Mouse (Mus musculus): ENCODE measurements around the gene Svs6. TPM values are rescaled to one million over a fixed set of nuclear protein-coding genes. Genes with fewer than 3 reads are reported as not detected.

Svs6 gene
- total and polyA plus RNA-seq, 2 experiments from 2014 or later: not detected

DNA sequence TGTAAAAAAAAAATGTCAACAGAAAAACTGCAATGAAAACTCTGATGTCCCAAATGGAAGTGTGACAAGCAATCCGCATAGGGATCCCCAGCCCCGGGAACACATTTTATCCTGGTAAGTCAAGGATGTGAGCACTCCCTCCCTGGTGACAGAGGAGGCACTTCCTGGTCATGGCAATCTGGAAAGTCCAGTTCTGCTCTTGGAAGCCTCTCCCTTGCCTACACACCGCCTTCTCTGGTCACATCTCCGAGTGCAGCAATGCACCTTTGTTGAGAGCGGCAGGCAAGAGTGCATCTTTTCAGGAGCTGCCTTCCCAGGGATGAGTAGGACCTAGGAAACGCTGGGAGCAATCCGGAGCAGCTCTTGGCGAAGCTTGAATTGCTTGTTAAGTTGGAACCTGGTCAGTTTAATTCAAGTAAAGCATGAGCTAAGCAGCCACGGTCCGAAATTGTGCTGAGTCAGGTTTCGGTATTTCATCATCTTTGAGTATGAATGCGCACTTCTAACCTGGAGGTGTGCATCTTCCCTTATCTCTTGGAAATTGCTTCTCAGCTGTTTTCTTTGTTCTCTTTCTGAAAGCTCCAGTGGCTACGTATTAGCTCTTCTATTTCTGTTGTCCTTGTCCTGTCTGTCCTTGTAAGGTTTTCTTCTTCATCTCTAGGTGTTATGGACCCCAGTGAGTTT is 44.6 kb downstream of the Svs6 start:
- DNase-seq (ENCODE audit: low spot score) (no peak), ATAC-seq (no peak)
- no peak for TF ChIP-seq CTCF (IDR thresholded peaks at IDR 0.05; ENCODE audit: low read depth)
- Histone ChIP-seq H3K36me3 (ENCODE audit: insufficient read depth, low read length) (no peaks in the 10 kb centered on the region), H3K4me3 (ENCODE audit: low read length) (no peak overlapping the region), H3K4me2 (ENCODE audit: low read depth, low read length) (no peak overlapping the region), H3K27me3 (ENCODE audit: insufficient read depth, low read length) (no peaks in the 10 kb centered on the region), H3K27ac (no peak overlapping the region), H3K9me3 (ENCODE audit: low read length) (no peaks in the 10 kb centered on the region), H3K4me1 (ENCODE audit: insufficient read depth, low read length) (no peaks in the 10 kb centered on the region), H3K9ac (replicated peaks; ENCODE audit: low read length) (no peak overlapping the region)
- WGBS: 29% methylated on average over 13 of the region's 13 CpGs

DNA sequence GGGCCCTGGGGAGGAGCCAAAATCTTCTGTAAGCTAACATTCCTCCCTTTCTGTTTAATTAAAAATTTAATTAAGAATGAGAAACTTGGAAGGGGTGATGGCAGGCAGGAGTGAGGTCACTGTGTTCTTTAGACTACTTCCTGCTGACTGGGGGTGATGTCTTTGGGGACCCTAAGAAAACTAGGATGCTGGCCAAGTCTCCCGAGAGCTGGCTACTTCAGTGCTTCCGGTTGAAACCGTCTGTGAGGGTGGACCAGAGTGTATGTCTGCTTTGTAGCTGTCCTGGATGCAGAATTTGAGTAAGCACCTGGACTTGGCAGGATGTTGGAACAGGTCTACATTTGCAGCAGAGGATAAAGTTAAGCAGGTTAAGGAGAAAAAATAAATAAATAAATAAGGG is 50.4 kb downstream of the Svs6 start:
- DNase-seq (ENCODE audit: low spot score): no peak

More for the DNA sequence above, 50.4 kb downstream of the Svs6 start:
- 38% methylated on average over 3 of the region's 3 CpGs for WGBS
- no peaks in the 10 kb centered on the region for H3K4me1 ChIP-seq (ENCODE audit: insufficient read depth, low read length)
- no peaks in the 10 kb centered on the region for H3K9me3 ChIP-seq (ENCODE audit: low read length)
- H3K4me3 ChIP-seq (ENCODE audit: low read length): no peak overlapping the region
- no peak for ATAC-seq
- TF ChIP-seq CTCF (IDR thresholded peaks at IDR 0.05; ENCODE audit: low read depth): no peak
- H3K36me3 ChIP-seq (ENCODE audit: insufficient read depth, low read length): no peaks in the 10 kb centered on the region
- H3K27ac ChIP-seq: no peak overlapping the region
- no peaks in the 10 kb centered on the region for H3K27me3 ChIP-seq (ENCODE audit: insufficient read depth, low read length)
- H3K9ac ChIP-seq (replicated peaks; ENCODE audit: low read length): no peak overlapping the region
- H3K4me2 ChIP-seq (ENCODE audit: low read depth, low read length): no peak overlapping the region

Small RNA genes within 50 kb of the gene (microRNA-seq; reads per million reads assigned to microRNA genes)
- 0 reads per million in 2 experiments for gene Mir7678

Other genes with a start within 250 kb of the Svs6 start
- gene Stk4, start 246.4 kb upstream of the Svs6 start, total RNA-seq (2014; rRNA removed): 19.7 and 23.9 TPM in 2 replicates
- gene Stk4, start 246.4 kb upstream of the Svs6 start, polyA plus RNA-seq (2015; fragmentation: Nextera tagmentation; extraction: Ambion mirVana): 13.1 and 13.2 TPM in 2 replicates
- gene Tomm34, start 245.6 kb upstream of the Svs6 start, total RNA-seq (2014; rRNA removed): 38.9 and 45.8 TPM in 2 replicates
- gene Tomm34, start 245.6 kb upstream of the Svs6 start, polyA plus RNA-seq (2015; fragmentation: Nextera tagmentation; extraction: Ambion mirVana): 45.8 and 46.5 TPM in 2 replicates
- 12.7 and 15.8 TPM in 2 replicates for gene Kcns1, start 145.6 kb upstream of the Svs6 start, total RNA-seq (2014; rRNA removed)
- gene Kcns1, start 145.6 kb upstream of the Svs6 start, polyA plus RNA-seq (2015; fragmentation: Nextera tagmentation; extraction: Ambion mirVana): 3.0 and 3.3 TPM in 2 replicates
- gene Wfdc5, start 134.0 kb upstream of the Svs6 start, total RNA-seq (2014; rRNA removed): not detected in 2 replicates
- gene Wfdc5, start 134.0 kb upstream of the Svs6 start, polyA plus RNA-seq (2015; fragmentation: Nextera tagmentation; extraction: Ambion mirVana): not detected in 2 replicates
- not detected in 2 replicates for gene Wfdc12, start 126.1 kb upstream of the Svs6 start, total RNA-seq (2014; rRNA removed)
- not detected in 2 replicates for gene Wfdc12, start 126.1 kb upstream of the Svs6 start, polyA plus RNA-seq (2015; fragmentation: Nextera tagmentation; extraction: Ambion mirVana)
- not detected in 2 replicates for gene Wfdc15a, start 116.6 kb upstream of the Svs6 start, total RNA-seq (2014; rRNA removed)
- gene Wfdc15a, start 116.6 kb upstream of the Svs6 start, polyA plus RNA-seq (2015; fragmentation: Nextera tagmentation; extraction: Ambion mirVana): not detected in 2 replicates
- gene Wfdc15b, start 95.1 kb upstream of the Svs6 start, total RNA-seq (2014; rRNA removed): not detected in 2 replicates
- not detected in 2 replicates for gene Wfdc15b, start 95.1 kb upstream of the Svs6 start, polyA plus RNA-seq (2015; fragmentation: Nextera tagmentation; extraction: Ambion mirVana)
- gene Svs2, start 78.3 kb upstream of the Svs6 start, total RNA-seq (2014; rRNA removed): not detected in 2 replicates
- gene Svs2, start 78.3 kb upstream of the Svs6 start, polyA plus RNA-seq (2015; fragmentation: Nextera tagmentation; extraction: Ambion mirVana): not detected in 2 replicates
- gene Svs3b, start 60.1 kb upstream of the Svs6 start, total RNA-seq (2014; rRNA removed): not detected in 2 replicates
- gene Svs3b, start 60.1 kb upstream of the Svs6 start, polyA plus RNA-seq (2015; fragmentation: Nextera tagmentation; extraction: Ambion mirVana): not detected in 2 replicates
- gene Svs4, start 38.3 kb upstream of the Svs6 start, total RNA-seq (2014; rRNA removed): not detected in 2 replicates
- gene Svs4, start 38.3 kb upstream of the Svs6 start, polyA plus RNA-seq (2015; fragmentation: Nextera tagmentation; extraction: Ambion mirVana): not detected in 2 replicates
- gene Svs3a, start 27.5 kb upstream of the Svs6 start, total RNA-seq (2014; rRNA removed): not detected in 2 replicates
- gene Svs3a, start 27.5 kb upstream of the Svs6 start, polyA plus RNA-seq (2015; fragmentation: Nextera tagmentation; extraction: Ambion mirVana): not detected in 2 replicates
- not detected in 2 replicates for gene Svs5, start 16.0 kb downstream of the Svs6 start, total RNA-seq (2014; rRNA removed)
- not detected in 2 replicates for gene Svs5, start 16.0 kb downstream of the Svs6 start, polyA plus RNA-seq (2015; fragmentation: Nextera tagmentation; extraction: Ambion mirVana)
- 4.3 TPM in 1 of 2 replicates, not detected in the other for gene Slpi, start 72.3 kb downstream of the Svs6 start, total RNA-seq (2014; rRNA removed)
- gene Slpi, start 72.3 kb downstream of the Svs6 start, polyA plus RNA-seq (2015; fragmentation: Nextera tagmentation; extraction: Ambion mirVana): 0.40 and 0.82 TPM in 2 replicates
- gene Rbpjl, start 86.4 kb downstream of the Svs6 start, total RNA-seq (2014; rRNA removed): 0.22 TPM in 1 of 2 replicates, not detected in the other
- gene Rbpjl, start 86.4 kb downstream of the Svs6 start, polyA plus RNA-seq (2015; fragmentation: Nextera tagmentation; extraction: Ambion mirVana): 0.14 and 0.21 TPM in 2 replicates
- gene Matn4, start 88.4 kb downstream of the Svs6 start, total RNA-seq (2014; rRNA removed): 4.9 and 8.2 TPM in 2 replicates
- gene Matn4, start 88.4 kb downstream of the Svs6 start, polyA plus RNA-seq (2015; fragmentation: Nextera tagmentation; extraction: Ambion mirVana): 4.7 and 5.0 TPM in 2 replicates
- 31.1 and 34.1 TPM in 2 replicates for gene Sdc4, start 127.1 kb downstream of the Svs6 start, total RNA-seq (2014; rRNA removed)
- gene Sdc4, start 127.1 kb downstream of the Svs6 start, polyA plus RNA-seq (2015; fragmentation: Nextera tagmentation; extraction: Ambion mirVana): 36.7 and 39.5 TPM in 2 replicates
- 165 and 315 TPM in 2 replicates for gene Sys1, start 140.2 kb downstream of the Svs6 start, total RNA-seq (2014; rRNA removed)
- 108 and 113 TPM in 2 replicates for gene Sys1, start 140.2 kb downstream of the Svs6 start, polyA plus RNA-seq (2015; fragmentation: Nextera tagmentation; extraction: Ambion mirVana)
- gene Gm20458, start 144.2 kb downstream of the Svs6 start, total RNA-seq (2014; rRNA removed): 34.4 and 36.9 TPM in 2 replicates
- 9.6 and 10.8 TPM in 2 replicates for gene Gm20458, start 144.2 kb downstream of the Svs6 start, polyA plus RNA-seq (2015; fragmentation: Nextera tagmentation; extraction: Ambion mirVana)
- gene Trp53tg5, start 157.0 kb downstream of the Svs6 start, total RNA-seq (2014; rRNA removed): not detected in 2 replicates
- not detected in 2 replicates for gene Trp53tg5, start 157.0 kb downstream of the Svs6 start, polyA plus RNA-seq (2015; fragmentation: Nextera tagmentation; extraction: Ambion mirVana)
- 29.5 and 30.9 TPM in 2 replicates for gene Dbndd2, start 169.4 kb downstream of the Svs6 start, total RNA-seq (2014; rRNA removed)
- 37.2 and 38.0 TPM in 2 replicates for gene Dbndd2, start 169.4 kb downstream of the Svs6 start, polyA plus RNA-seq (2015; fragmentation: Nextera tagmentation; extraction: Ambion mirVana)
- 118 and 134 TPM in 2 replicates for gene Pigt, start 180.8 kb downstream of the Svs6 start, total RNA-seq (2014; rRNA removed)
- gene Pigt, start 180.8 kb downstream of the Svs6 start, polyA plus RNA-seq (2015; fragmentation: Nextera tagmentation; extraction: Ambion mirVana): 102 and 116 TPM in 2 replicates
- 1.5 and 2.7 TPM in 2 replicates for gene Wfdc2, start 245.7 kb downstream of the Svs6 start, total RNA-seq (2014; rRNA removed)
- gene Wfdc2, start 245.7 kb downstream of the Svs6 start, polyA plus RNA-seq (2015; fragmentation: Nextera tagmentation; extraction: Ambion mirVana): 3.1 and 4.5 TPM in 2 replicates

Measured in hindbrain, postnatal 0 days (tissue).